Mouse (Mus musculus) cerebellum, postnatal 25 days (tissue): ENCODE data around the gene Tdrd9.

Experiments
- DNase-seq, 2 experiments: peaks; one replicate each; pipeline ENCODE4 v3.0.0; 2021; ENCODE audit warnings: mixed read lengths in 2 of 2

Gene Tdrd9

DNA sequence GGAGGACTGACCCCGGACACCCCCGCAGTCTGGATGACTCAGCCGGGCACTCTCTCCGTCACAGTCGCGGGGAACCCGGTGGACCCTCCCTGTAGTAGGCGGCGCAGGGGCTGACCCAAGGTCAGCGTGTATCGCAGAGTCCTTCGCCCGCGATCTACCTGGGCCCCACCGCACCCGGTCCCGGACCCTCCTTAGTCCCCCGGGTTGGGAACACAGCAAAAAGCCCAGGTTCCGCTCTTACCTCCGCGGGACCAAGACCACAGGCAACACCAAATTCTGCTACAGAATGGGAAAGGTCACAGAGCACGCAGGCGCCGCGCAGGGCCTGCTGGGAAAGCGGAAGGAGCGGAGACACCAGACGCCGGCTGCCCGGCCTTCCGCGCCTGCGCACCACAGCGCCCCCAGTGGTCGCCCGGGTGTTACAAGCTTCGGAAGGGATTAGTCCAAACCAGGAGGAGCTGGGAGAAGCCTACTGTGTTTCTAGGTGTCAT is 4.6 kb upstream of the Tdrd9 start, which contains the start of gene Atp5mpl:
Gene Atp5mpl, minus strand, starts transcription at position 295 of the 491 bp plus-strand sequence.
- DNase-seq = peak; percentile 100

DNA sequence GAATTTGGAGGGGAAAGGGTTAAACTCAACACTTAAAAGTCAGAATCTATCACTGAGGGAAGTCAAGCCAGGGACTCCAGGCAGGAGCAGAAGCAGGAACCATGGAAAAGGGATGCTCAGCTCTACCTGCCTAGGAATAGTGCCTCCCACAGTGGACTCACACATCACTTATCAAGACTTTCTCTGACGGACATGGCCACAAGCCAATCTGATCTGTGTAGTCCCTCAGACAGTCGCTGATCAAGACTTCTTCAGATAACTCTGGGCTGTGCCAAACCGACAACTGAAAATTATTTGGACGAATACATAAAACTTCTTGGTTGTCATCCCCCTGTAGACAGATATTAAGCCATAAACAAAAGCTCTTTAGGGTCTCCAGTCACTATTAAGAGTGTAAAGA is 1.3 kb upstream of the Tdrd9 start:
- DNase-seq = no peak

DNA sequence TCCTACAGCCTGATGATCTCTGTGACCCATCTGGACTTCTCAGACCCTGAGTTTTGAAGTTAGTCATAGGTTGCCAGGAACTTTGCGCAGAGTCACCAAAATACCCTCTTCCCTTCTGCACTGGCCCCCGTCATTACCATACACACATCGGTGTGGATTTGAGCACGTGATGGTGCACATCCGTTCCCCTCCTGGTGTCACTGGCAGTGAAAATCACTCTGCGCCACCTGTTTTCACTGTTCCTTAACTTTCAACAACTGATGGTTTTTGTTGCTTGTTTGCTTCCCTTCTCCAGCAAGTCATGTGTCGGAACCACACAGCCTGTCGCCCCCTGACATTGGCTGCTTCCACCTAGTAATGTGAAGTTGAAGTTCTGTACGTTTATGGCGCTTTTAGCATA is 1.1 kb downstream of the Tdrd9 start:
- DNase-seq = no peak

DNA sequence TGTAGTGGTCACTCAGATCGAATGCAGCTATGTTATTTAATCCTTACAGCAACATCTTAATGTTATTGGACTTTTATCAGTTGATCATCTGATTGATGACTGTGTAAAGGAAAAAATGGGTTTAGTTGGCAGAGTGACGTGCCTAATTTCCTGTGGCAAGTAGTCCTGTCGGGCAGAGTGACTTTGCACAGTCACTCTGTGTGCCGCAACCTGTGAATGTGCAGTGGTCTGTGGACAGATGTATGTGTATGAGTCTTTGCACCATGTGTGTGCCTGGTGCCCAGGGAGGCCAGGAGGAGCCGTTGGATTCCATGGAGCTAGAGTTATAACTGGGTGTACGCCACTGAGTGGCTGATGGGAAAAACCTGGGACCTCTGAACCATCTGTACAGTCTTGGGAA is 3.2 kb downstream of the Tdrd9 start:
- DNase-seq = no peak

DNA sequence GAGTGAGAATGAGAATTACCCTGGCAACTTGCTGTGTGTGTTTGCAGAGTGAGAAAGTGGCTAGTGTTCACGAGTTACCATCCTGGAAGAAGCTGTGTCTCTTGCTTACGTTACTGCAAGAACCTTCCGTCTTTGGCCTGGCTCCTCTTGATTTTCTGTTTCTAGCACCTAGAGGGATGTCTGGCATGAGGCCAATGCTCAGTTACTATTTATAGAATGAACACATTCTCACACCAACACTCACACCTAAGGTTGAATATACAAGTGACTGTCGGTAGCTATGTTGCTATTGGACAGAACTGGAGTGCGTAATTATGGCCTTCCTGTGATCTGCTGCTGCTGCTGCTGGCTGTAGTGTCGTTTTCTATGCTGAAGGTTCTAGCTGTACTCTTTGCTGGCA is 5.8 kb downstream of the Tdrd9 start:
- no peak for DNase-seq

DNA sequence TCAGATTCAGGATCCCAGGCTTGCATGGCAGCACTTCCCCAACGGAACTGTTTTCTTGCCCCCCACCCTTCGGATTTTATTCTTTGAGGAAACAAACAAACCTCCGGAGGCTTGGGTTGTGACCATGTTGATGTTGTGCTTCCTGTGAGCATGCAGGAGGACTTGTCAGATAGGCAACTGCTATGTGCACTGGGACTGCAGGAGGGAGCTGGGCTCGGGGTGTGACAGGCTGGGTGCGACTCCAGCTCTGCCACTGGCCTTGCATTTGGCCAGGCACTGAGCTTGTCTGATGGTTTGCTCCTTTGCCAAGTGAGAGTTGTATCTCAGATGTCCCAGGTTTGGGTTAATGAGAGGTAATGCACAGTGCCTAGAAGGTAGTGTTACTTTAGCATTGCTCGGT is 6.9 kb downstream of the Tdrd9 start:
- no peak for DNase-seq

DNA sequence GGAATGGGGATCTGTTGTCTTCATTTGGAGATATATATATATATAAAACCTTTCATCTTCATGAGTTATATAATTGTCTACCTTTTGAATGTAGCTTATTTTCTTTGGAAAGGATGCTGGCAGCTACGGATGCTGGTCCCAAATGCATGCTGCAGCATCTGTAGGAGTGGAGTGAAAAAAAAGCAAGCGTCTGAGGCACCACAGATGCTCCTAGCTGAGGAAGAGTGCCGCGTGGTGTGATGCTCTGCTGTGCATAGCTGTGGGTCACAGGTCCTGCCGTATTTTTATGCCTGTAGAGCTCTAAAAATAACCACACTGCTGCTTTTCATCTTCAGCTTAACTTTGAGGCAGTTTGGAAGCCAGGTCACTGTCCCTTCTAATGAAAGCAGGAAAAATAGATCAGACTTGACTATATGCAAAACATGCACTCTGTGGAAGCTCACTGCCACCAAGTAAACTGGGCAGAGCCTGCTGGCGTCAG is 9.6 kb downstream of the Tdrd9 start, which contains the start of gene Rd3l:
Gene Rd3l, minus strand, starts transcription at position 431 of the 481 bp plus-strand sequence.
- no peak for DNase-seq

DNA sequence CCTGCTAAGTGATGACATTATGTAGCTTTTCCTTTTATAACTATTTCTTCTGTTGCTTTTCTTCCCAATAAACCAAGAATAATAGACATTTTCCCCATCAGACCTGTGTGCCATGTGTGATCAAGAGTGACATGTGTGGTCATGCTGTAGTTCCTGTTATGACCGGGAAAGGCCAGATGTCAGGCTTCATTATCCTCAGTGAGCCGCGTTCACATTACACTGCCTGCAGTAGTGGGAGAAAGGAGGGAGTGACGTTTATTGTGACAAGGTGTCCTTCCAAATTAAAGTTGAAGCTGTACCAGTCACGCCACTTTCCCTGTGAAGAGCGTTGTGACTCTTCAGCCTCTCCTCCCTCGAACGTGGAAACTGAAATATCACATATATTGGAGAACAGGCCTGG is 10.5 kb downstream of the Tdrd9 start:
- no peak for DNase-seq

DNA sequence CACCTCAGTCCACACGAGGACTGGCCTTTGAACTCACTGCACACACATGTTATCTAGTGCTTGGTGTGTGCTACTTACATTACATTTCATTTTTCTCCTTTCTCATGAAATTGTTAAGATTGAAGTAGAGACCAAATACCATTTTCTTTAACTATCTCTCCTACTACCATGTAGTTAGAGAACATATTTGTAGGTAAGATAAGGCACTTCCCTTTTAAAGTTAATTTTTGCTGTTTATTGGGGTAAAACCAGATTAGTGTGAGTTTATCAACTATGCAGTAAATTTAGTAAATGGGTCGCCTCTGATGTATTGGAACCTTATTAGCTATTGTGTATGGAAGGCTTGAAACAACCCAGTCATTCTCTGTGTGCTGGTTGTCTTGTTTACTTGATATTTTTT is 11.8 kb downstream of the Tdrd9 start:
- DNase-seq = no peak

DNA sequence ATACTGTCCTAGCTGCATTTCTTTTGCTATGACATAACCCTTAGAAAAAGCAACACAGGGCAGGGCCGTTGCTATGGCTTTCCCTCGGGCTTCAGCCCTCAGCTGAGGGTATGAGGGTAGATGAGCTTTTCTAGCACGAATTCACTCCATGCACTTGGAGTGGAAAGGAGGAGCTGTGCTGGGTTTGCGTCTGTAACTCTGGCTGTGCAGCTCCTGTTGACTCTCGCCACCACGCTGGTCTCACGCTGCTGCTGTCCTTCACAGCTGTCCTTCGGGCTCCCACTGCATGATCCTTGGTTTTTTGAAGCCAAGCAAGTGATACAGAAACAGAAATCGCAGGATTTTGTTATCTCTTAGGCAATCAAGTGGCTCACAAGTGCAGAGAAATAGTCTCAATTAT is 15.4 kb downstream of the Tdrd9 start:
- DNase-seq = no peak

DNA sequence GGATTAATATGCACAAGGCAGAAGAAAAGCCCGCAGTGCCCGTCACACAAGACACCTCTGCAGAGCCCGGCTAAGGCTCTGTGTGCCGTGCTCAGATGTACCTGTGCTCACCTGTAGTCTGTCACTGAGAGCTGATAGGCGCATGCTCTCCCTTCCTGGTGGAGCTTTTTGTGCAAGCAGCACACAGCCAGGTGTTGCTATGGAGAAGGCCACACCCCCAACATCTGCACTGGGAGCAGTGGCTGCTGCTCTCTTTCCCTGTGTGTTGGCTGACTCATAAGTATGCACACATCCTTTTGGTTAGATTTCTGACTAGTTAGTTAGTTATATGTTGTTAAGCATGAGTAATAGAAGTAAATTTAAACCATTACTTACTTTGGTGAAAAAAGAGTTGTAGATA is 21.3 kb downstream of the Tdrd9 start:
- no peak for DNase-seq

DNA sequence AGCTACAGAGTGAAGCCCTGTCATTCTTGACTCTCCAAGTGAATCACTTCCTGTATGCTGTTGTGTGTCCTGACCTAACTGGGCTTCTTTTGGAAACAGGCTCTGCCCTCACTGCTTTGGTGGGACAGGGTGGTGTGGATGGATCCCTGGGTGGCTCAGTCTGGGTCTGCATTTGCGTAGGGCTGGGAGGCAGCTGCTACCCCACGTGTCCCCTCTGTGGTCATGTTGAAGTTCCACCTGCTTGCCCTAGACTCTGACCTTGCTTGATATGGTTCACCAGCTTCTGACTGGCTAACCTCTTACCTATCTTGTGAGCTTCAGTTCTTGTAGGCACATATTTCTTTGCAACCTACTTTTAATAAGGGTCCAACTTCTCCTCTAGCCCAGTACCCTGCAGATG is 23.8 kb downstream of the Tdrd9 start:
- DNase-seq = no peak

DNA sequence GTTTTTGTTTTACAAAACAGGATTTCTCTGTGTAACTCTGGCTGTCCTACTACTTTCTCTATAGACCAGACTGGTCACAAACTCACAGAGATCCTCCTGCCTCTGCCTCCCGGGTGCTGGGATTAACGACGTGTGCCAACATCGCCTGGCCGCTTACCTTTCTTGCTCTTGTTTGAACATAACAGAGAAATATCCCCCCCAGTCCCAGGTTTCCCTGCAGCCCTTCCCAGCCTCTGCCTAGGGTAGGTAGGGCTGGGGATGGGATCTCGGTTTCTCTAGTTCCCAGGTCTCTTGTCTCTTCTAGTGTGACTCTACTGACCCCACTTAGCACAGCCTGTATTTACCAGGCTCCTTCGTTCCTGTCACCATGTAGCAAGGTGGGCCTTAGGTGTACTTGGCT is 28.4 kb downstream of the Tdrd9 start:
- no peak for DNase-seq

DNA sequence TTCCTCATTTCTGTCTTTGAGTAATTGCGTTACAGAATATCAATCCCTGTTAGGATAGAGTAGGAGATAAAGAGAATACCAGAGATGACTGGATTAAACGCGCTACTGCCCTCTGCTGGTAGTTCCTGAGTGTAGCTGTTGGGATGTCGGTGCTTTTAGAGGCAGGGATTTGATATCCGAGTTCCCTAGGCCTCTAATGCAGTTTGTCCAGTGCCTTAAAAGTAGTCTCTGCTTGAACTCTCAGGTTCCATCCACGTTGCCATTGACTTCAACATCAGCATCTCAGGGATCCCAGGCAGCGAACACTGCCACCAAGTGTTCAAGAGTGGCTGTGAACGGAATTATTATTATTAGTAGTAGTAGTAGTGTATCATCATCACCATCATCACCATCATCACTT is 29.9 kb downstream of the Tdrd9 start:
- peak; percentile 75 to 85 for DNase-seq

DNA sequence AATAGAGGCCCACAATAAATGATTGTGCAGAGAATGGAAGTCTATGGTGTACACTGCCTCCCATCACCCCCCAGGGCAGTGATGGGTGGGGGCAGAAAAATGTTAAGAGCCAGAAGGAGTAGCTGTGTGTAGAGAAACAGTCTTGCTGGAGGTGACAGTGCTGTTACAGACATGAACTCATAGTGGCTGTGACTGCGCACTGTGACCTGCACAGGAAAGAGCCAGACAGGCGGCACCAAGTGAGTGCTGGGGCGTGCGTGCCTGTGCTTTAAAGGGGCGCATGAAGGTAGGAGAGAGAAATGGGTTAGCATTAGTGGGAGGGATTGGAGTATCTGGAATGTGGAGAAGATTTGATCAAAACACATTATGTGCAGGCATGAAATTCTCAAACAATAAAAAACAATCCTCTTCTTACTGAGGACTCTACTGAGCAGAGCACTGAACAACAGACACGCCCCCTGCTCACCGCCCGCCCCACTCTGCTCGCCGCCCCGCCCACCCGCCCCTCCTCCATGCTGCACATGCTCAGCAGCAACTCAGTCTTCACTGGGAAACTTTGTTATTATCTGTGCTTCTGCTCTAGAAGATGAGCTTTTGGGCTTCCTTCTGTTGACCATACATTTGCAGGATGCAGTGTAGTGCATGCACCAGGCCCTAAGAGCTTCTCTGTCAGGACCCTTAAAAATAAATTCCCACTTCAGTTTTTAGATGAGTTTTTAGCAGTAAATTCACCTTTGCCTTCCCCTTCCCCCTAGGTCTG is 41.3 kb downstream of the Tdrd9 start:
- no peak for DNase-seq

DNA sequence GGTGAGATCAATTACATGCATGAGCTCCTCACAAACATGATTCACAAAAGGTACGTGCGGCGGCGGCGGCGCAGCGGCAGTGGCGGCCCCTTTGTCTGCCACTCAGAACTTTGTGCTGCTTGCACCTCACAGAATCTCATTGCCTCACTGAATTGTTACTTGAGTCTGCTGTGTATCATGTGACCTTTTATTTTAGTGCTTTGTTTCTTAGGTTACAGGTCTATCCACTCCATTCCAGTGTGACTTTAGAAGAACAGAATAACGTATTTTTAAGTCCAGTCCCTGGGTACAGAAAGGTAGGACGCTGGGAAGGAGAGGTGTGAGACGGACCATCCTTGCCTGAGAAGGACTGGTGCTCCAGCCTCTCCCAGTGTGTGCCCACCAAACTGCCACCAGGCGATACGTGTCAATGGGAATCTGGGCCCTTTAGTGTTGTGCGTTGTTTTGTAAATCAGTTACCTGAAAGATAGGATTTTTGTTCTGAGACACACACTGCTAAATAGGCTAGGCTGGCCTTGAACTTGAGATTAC is 42.0 kb downstream of the Tdrd9 start:
- no peak for DNase-seq

DNA sequence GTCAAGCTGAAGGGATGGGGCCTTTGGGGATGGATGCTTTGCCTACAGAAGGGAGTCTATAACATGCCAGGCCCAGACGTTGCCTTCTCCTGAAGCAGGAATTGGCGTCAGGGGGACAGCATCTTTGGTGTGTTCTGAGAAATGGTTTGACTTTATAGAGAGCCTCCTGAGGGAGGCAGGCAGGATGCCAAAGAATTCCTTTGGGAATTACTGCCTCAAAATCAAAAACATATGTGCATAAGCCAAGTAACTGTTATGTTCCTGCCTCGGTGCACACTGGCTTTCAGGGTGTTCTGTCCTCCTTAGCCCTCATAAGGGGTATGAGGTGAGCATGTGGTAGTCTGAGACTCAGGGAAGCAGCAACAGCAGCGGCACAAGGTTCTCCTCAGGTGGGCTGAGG is 45.0 kb downstream of the Tdrd9 start:
- no peak for DNase-seq

DNA sequence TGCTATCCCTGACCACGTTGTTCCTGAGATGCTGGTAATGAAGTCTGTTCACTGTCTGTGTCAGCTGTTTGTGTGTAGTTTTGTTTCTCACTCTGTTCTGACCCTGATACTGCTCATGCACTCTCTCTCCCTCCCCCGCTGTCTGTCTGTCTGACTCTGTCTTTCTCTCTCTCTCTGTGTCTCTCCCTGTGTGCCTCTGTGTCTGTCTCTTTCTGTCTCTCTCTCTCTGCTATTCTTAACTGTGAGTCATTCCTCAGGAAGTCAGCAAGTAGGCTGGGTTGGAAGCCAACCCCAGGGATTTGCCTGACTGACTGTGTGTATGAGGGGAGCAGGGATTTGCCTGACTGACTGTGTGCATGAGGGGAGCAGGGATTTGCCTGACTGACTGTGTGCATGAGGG is 51.9 kb downstream of the Tdrd9 start:
- DNase-seq = no peak

DNA sequence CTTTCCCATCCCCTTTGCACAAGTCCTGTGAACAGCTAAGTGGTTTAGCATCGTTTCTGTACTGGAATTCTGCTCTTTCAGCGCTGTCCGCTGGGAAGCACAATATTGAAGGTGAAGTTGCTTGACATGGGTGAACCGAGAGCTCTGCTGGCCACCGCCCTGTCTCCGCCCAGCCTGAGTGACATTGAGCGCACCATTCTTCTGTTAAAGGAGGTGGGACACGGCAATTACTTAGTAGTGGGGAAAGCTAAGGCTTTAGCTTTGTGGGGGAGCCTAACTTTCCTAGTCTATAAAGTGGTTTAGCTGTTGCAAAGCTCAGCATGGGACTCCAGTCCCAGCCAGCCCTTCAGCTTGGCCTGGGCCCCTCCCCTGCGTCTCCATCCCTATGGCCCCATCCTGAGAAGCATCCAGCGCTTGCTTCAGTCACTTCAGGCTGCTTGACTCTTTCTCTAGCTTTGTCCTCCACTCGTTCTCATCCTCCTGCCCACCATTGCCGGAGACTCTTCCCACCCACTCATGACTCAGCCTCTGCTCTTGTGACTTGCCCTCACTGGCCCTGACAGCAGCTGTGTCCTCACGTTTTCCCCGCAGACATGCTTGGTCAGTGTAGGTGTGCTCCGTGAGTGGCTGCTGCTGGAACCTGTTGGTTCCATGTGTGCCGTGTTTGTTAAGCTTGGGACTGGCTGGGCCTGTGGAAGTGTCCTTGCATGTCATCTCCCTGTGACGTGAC is 53.4 kb downstream of the Tdrd9 start:
- no peak for DNase-seq

DNA sequence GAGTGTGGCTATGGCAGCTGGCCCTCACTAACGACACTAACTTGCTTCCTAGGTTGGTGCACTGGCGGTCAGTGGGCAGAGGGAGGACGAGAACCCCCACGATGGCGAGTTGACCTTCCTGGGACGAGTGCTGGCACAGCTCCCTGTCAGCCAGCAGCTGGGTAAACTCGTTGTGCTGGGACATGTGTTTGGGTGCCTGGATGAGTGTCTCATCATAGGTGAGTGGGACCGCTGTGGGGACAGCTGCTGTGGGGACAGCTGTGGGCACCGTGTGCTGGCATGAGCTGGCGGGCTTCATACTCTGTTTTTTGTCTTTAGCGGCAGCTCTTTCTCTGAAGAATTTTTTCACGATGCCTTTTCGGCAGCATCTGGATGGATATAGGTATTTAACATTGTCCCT is 54.1 kb downstream of the Tdrd9 start:
- no peak for DNase-seq

DNA sequence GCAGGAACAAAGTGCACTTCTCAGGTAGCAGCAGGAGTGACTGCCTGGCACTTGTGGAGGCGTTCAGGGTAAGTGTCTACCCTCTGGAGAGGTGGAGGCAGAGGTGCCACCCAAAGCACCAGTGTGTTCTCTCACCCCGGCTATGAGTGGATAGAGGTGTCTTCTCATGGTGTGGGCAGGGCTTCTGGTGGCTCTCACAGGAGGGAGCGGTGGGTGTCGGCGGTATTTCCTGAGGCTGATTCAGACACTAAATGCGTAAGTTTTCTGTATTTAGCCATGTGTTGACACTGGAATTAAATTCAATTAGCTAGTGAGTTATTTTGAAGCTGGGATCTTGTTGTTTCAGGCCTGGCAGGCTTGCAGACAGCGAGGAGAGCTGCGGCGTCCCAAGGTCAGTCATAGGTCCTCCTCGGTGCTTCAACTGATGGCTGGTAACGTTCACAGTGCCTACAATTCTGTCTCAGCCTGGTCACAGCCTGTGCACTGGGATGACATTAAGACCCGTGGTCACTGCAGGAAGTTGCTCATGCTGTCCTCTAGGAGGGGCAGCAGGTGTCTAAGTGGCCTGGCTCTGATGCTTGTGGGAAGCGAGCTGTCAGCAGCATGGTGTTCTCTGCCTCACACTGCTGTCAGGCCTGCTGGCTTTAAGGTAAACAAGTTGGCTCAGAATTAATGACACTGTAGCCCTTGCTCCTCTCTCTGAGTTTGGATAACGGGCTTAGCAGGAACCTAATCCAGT is 54.7 kb downstream of the Tdrd9 start:
- no peak for DNase-seq

DNA sequence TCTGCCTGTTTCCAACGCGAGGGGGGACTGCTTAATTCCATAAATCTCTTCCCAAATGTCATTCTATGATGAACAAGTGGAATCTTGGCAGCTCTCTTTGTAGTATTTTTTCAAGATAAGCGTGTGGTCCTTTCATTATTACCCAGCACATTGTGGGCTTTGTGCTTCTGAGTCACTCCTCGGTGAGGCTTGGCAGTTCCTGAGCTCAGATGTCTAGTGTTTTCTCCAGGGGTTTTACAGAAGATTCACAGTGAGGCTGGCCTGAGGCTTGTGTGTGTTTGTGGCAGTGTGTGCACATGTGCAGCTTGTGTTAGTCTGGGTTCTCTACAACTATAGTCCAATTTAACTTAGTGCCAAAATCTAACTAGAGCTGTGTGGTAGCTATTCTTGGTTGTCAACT is 56.0 kb downstream of the Tdrd9 start:
- no peak for DNase-seq

DNA sequence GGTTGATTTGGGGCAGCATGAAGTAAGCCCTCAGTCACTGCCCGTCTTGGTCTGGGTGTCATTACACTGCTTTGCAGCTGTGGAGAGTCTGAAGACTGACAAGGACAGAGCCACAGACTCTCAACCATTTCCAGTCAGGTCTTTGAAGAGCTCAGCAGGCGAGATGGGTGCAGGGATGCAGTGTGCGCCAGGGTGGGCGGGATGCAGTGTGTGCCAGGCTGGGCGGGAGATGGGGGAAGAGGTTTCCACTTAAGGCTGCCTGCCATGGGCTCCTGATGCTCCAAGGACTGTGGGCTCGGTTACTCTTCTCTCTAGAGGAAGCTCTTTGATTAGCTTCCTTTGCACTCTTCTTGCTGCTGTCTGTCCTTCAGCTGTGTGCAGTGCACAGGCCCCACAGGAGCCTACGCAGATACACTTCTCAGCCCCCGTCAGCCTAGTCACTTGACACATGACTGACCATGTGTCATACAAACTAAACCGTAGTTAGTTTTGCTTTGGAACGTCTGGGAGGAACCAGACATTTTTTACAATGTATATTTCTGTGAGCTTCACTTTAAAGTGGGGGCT is 62.1 kb downstream of the Tdrd9 start:
- DNase-seq = no peak
